8 mouse cellular contexts compared by ENCODE assay signal in genomic region chr11:97021121-97021765, GRCm38 (mm10). TPM values are rescaled to one million over a fixed set of nuclear protein-coding genes. Genes with fewer than 3 reads are reported as not detected.
DNase-seq lines count a peak whose midpoint lies in the region; ATAC-seq lines count a peak whose summit lies in the region.

No protein-coding gene starts in this region.

- H3K36me3 ChIP-seq in heart, embryonic 10.5 days = 0 out of 2 replicates have a peak, but pooled peaks cover 3% of the 10 kb centered on the region
- H3K36me3 ChIP-seq in forebrain, embryonic 14.5 days (ENCODE audit: control insufficient read depth, insufficient read depth, low read length) = no peaks in the 10 kb centered on the region
- H3K36me3 ChIP-seq in liver, embryonic 16.5 days (ENCODE audit: control insufficient read depth, insufficient read depth) = no peaks in the 10 kb centered on the region

- peaks cover 51% of the 10 kb centered on the region for H3K4me1 ChIP-seq in heart, embryonic 10.5 days
- H3K4me1 ChIP-seq in forebrain, embryonic 14.5 days (ENCODE audit: control insufficient read depth, insufficient read depth, low read length) = peaks cover 3% of the 10 kb centered on the region
- H3K4me1 ChIP-seq in liver, embryonic 16.5 days (ENCODE audit: control insufficient read depth, low read depth, low read length) = peaks cover 15% of the 10 kb centered on the region

- H3K27me3 ChIP-seq in heart, embryonic 10.5 days (ENCODE audit: insufficient read depth, poor library complexity, severe bottlenecking) = peaks cover 93% of the 10 kb centered on the region
- H3K27me3 ChIP-seq in forebrain, embryonic 14.5 days (replicated peaks; ENCODE audit: control insufficient read depth, insufficient read depth, low read length) = peaks cover 78% of the 10 kb centered on the region
- H3K27me3 ChIP-seq in liver, embryonic 16.5 days (ENCODE audit: control insufficient read depth, insufficient read depth, low read depth, low read length) = peaks cover 86% of the 10 kb centered on the region

- no peak overlapping the region for H3K9ac ChIP-seq in forebrain, embryonic 14.5 days (ENCODE audit: low read length)
- no peak overlapping the region; the same call in 1 of the 2 replicates for H3K9ac ChIP-seq in liver, embryonic 16.5 days (ENCODE audit: low read depth, low read length)

- 2% methylated on average over 27 of the region's 27 CpGs for WGBS in heart, embryonic 10.5 days
- 2% methylated on average over 26 of the region's 27 CpGs for WGBS in forebrain, embryonic 14.5 days
- 3% methylated on average over 27 of the region's 27 CpGs for WGBS in liver, embryonic 16.5 days (ENCODE audit: insufficient replicate concordance)

- H3K9me3 ChIP-seq in heart, embryonic 10.5 days = no peaks in the 10 kb centered on the region
- H3K9me3 ChIP-seq in forebrain, embryonic 14.5 days (replicated peaks; ENCODE audit: control insufficient read depth, low read length) = no peaks in the 10 kb centered on the region
- H3K9me3 ChIP-seq in liver, embryonic 16.5 days (replicated peaks; ENCODE audit: control insufficient read depth, low read length) = no peaks in the 10 kb centered on the region

- ATAC-seq in forebrain, embryonic 14.5 days = no peak
- no peak for ATAC-seq in liver, embryonic 16.5 days (ENCODE audit: low read depth)

- H3K27ac ChIP-seq in heart, embryonic 10.5 days = no peak overlapping the region
- no peak overlapping the region for H3K27ac ChIP-seq in forebrain, embryonic 14.5 days (ENCODE audit: low read depth, low read length)
- H3K27ac ChIP-seq in liver, embryonic 16.5 days (ENCODE audit: low read length) = no peak overlapping the region

- H3K4me2 ChIP-seq in forebrain, embryonic 14.5 days (ENCODE audit: low read length) = peak overlapping the region; percentile 75
- H3K4me2 ChIP-seq in liver, embryonic 16.5 days (ENCODE audit: low read depth, low read length) = peak overlapping the region; percentile 79

- no peak for DNase-seq in heart, embryonic 10.5 days (ENCODE audit: low spot score)
- DNase-seq in heart, postnatal 25 days (ENCODE audit: low spot score) = no peak
- DNase-seq in CD4-positive helper T cell, adult 2 months (ENCODE audit: low read depth, low spot score) = peak; percentile 54
- no peak for DNase-seq in forebrain, embryonic 14.5 days (ENCODE audit: low spot score)
- DNase-seq in right cerebral cortex, postnatal 25 days = no peak
- no peak for DNase-seq in urinary bladder, postnatal 10 days (ENCODE audit: low spot score)
- DNase-seq in cerebellum, adult 8-10 months = no peak

- intact Hi-C loops in heart, postnatal 25 days (cut with DNase I) = loop anchor here (5.0 kb wide), 1 partner anchor 154 kb away; no protein-coding TSS in a partner anchor

- peak overlapping the region; percentile 60 for H3K4me3 ChIP-seq in heart, embryonic 10.5 days
- peak overlapping the region; percentile 42 for H3K4me3 ChIP-seq in forebrain, embryonic 14.5 days (ENCODE audit: low read depth, low read length)
- peak overlapping the region; percentile 62 for H3K4me3 ChIP-seq in liver, embryonic 16.5 days (ENCODE audit: low read depth, low read length)

RNA-seq across cellular contexts. Expression of gene Sp6, which starts 8.0 kb away (rescaled TPM):
- polyA plus RNA-seq in heart, embryonic 10.5 days (2016; fragmentation: Nextera tagmentation; extraction: Ambion mirVana) = 0.47 and 2.3 TPM in 2 replicates
- under 1 TPM; 0.11 to 0.29 TPM for total RNA-seq in heart, postnatal 25 days (2021)
- 0.17 TPM in 1 of 2 replicates, not detected in the other for polyA plus RNA-seq in forebrain, embryonic 14.5 days (2014; fragmentation: Nextera tagmentation; extraction: Ambion mirVana)
- not detected in 2 replicates for polyA plus RNA-seq in liver, embryonic 16.5 days (2015; fragmentation: Nextera tagmentation; extraction: Ambion mirVana)

RNA-seq across cellular contexts. Expression of gene Scrn2, which starts 8.5 kb away (rescaled TPM):
- polyA plus RNA-seq in heart, embryonic 10.5 days (2016; fragmentation: Nextera tagmentation; extraction: Ambion mirVana) = 21.3 and 30.0 TPM in 2 replicates
- 10 to 100 TPM; 11.9 to 13.2 TPM for total RNA-seq in heart, postnatal 25 days (2021)
- 15.0 and 15.4 TPM in 2 replicates for polyA plus RNA-seq in forebrain, embryonic 14.5 days (2014; fragmentation: Nextera tagmentation; extraction: Ambion mirVana)
- polyA plus RNA-seq in liver, embryonic 16.5 days (2015; fragmentation: Nextera tagmentation; extraction: Ambion mirVana) = 11.1 and 12.2 TPM in 2 replicates

RNA-seq across cellular contexts. Expression of gene Lrrc46, which starts 20.0 kb away (rescaled TPM):
- 0.28 and 0.35 TPM in 2 replicates for polyA plus RNA-seq in heart, embryonic 10.5 days (2016; fragmentation: Nextera tagmentation; extraction: Ambion mirVana)
- under 1 TPM in 1 of 2 experiments, not detected in 1; 0.50 TPM for total RNA-seq in heart, postnatal 25 days (2021)
- 4.3 and 4.5 TPM in 2 replicates for polyA plus RNA-seq in forebrain, embryonic 14.5 days (2014; fragmentation: Nextera tagmentation; extraction: Ambion mirVana)
- polyA plus RNA-seq in liver, embryonic 16.5 days (2015; fragmentation: Nextera tagmentation; extraction: Ambion mirVana) = 0.40 and 0.41 TPM in 2 replicates

RNA-seq across cellular contexts. Expression of gene Mrpl10, which starts 20.1 kb away (rescaled TPM):
- polyA plus RNA-seq in heart, embryonic 10.5 days (2016; fragmentation: Nextera tagmentation; extraction: Ambion mirVana) = 82.7 and 93.1 TPM in 2 replicates
- 10 to 100 TPM; 81.0 to 85.2 TPM for total RNA-seq in heart, postnatal 25 days (2021)
- polyA plus RNA-seq in forebrain, embryonic 14.5 days (2014; fragmentation: Nextera tagmentation; extraction: Ambion mirVana) = 56.2 and 57.6 TPM in 2 replicates
- polyA plus RNA-seq in liver, embryonic 16.5 days (2015; fragmentation: Nextera tagmentation; extraction: Ambion mirVana) = 28.8 and 33.5 TPM in 2 replicates

RNA-seq across cellular contexts. Expression of gene Osbpl7, which starts 29.2 kb away (rescaled TPM):
- polyA plus RNA-seq in heart, embryonic 10.5 days (2016; fragmentation: Nextera tagmentation; extraction: Ambion mirVana) = 6.5 and 9.4 TPM in 2 replicates
- 1 to 10 TPM; 5.1 to 5.5 TPM for total RNA-seq in heart, postnatal 25 days (2021)
- polyA plus RNA-seq in forebrain, embryonic 14.5 days (2014; fragmentation: Nextera tagmentation; extraction: Ambion mirVana) = 6.1 and 6.7 TPM in 2 replicates
- 2.6 and 3.6 TPM in 2 replicates for polyA plus RNA-seq in liver, embryonic 16.5 days (2015; fragmentation: Nextera tagmentation; extraction: Ambion mirVana)
